Mouse (Mus musculus): ENCODE data around the gene Fmo1.

GRCm38 (mm10) chr1:162863579-162863978, 2.8 kb downstream of the Fmo1 start:
- TF ChIP-seq CTCF (IDR thresholded peaks at IDR 0.05; ENCODE audit: extremely low read depth, insufficient read depth, low read length) (no peak), POLR2A (IDR thresholded peaks at IDR 0.05; ENCODE audit: extremely low read depth, insufficient read depth, low read length) (no peak)
